In genomic region chr3:79233478-79234415, GRCm38 (mm10) we compare ENCODE assay signal across 7 mouse cellular contexts. TPM values are rescaled to one million over a fixed set of nuclear protein-coding genes. Genes with fewer than 3 reads are reported as not detected.
DNase-seq lines count a peak whose midpoint lies in the region; ATAC-seq and TF ChIP-seq lines count a peak whose summit lies in the region.

No protein-coding gene starts in this region.

- H3K27ac ChIP-seq in limb, embryonic 14.5 days (replicated peaks; ENCODE audit: low read depth, low read length): peak overlapping the region; percentile 50; the same call in 1 of the 2 replicates
- no peak overlapping the region for H3K27ac ChIP-seq in limb, embryonic 10.5 days
- peak overlapping the region; percentile 73 for H3K27ac ChIP-seq in bone marrow macrophage, adult 2 months (ENCODE audit: insufficient read depth, low read depth, low read length)
- H3K27ac ChIP-seq in forebrain, embryonic 10.5 days: no peak overlapping the region
- no peak overlapping the region for H3K27ac ChIP-seq in layer of hippocampus, adult 2 months

- H3K36me3 ChIP-seq in limb, embryonic 14.5 days (ENCODE audit: control insufficient read depth, insufficient read depth, low read length): no peaks in the 10 kb centered on the region
- H3K36me3 ChIP-seq in limb, embryonic 10.5 days: no peaks in the 10 kb centered on the region
- H3K36me3 ChIP-seq in forebrain, embryonic 10.5 days (replicated peaks): no peaks in the 10 kb centered on the region

- TF ChIP-seq POLR2A in limb, embryonic 14.5 days (IDR thresholded peaks at IDR 0.05; ENCODE audit: borderline replicate concordance, extremely low read depth, insufficient read depth, insufficient read length): no peak
- no peak for TF ChIP-seq POLR2A in bone marrow macrophage, adult 2 months (IDR thresholded peaks at IDR 0.05; ENCODE audit: borderline replicate concordance, low read depth, low read length)

- H3K4me3 ChIP-seq in limb, embryonic 14.5 days (replicated peaks; ENCODE audit: low read length): no peak overlapping the region
- no peak overlapping the region for H3K4me3 ChIP-seq in limb, embryonic 10.5 days
- H3K4me3 ChIP-seq in bone marrow macrophage, adult 2 months (ENCODE audit: insufficient read depth, low read length): peak overlapping the region; percentile 21; the same call in 1 of the 2 replicates
- H3K4me3 ChIP-seq in forebrain, embryonic 10.5 days: no peak overlapping the region
- H3K4me3 ChIP-seq in layer of hippocampus, adult 2 months: no peak overlapping the region

- H3K9me3 ChIP-seq in limb, embryonic 14.5 days (ENCODE audit: control insufficient read depth, low read length): no peaks in the 10 kb centered on the region
- H3K9me3 ChIP-seq in limb, embryonic 10.5 days (replicated peaks): no peaks in the 10 kb centered on the region
- H3K9me3 ChIP-seq in forebrain, embryonic 10.5 days: no peaks in the 10 kb centered on the region

- ATAC-seq in limb, embryonic 14.5 days (ENCODE audit: low FRiP score, low read depth): no peak

- H3K4me2 ChIP-seq in limb, embryonic 14.5 days (replicated peaks; ENCODE audit: low read depth, low read length, severe bottlenecking): no peak overlapping the region

- H3K9ac ChIP-seq in limb, embryonic 14.5 days (ENCODE audit: low read depth, low read length, severe bottlenecking): no peak overlapping the region

- peaks cover 9% of the 10 kb centered on the region; the same call in 1 of the 2 replicates for H3K4me1 ChIP-seq in limb, embryonic 14.5 days (ENCODE audit: control insufficient read depth, insufficient read depth, low read length)
- peaks cover 22% of the 10 kb centered on the region for H3K4me1 ChIP-seq in limb, embryonic 10.5 days
- peaks cover 26% of the 10 kb centered on the region for H3K4me1 ChIP-seq in bone marrow macrophage, adult 2 months (ENCODE audit: control insufficient read depth, insufficient read depth, low read length)
- H3K4me1 ChIP-seq in forebrain, embryonic 10.5 days: peaks cover 27% of the 10 kb centered on the region; the same call in 1 of the 2 replicates

- TF ChIP-seq CTCF in bone marrow macrophage, adult 2 months (IDR thresholded peaks at IDR 0.05; ENCODE audit: low read depth, low read length): no peak
- no peak for TF ChIP-seq CTCF in layer of hippocampus, adult 2 months (conservative IDR thresholded peaks at IDR 0.05)

- no peaks in the 10 kb centered on the region for H3K27me3 ChIP-seq in limb, embryonic 14.5 days (ENCODE audit: control insufficient read depth, insufficient read depth, low read length)
- no peaks in the 10 kb centered on the region for H3K27me3 ChIP-seq in limb, embryonic 10.5 days (ENCODE audit: low read depth, poor library complexity, severe bottlenecking)
- H3K27me3 ChIP-seq in forebrain, embryonic 10.5 days (ENCODE audit: poor library complexity, severe bottlenecking): no peaks in the 10 kb centered on the region

- whole genome bisulfite sequencing in limb, embryonic 14.5 days: 73% methylated on average over 13 of the region's 13 CpGs
- WGBS in limb, embryonic 10.5 days: 92% methylated on average over 13 of the region's 13 CpGs
- 95% methylated on average over 11 of the region's 13 CpGs for WGBS in forebrain, embryonic 10.5 days

- DNase-seq in limb, embryonic 14.5 days (ENCODE audit: low spot score): no peak
- DNase-seq in limb, embryonic 10.5 days (ENCODE audit: low spot score): no peak
- peak; percentile 43 for DNase-seq in heart, postnatal 4 days
- peak; percentile 48 for DNase-seq in naive thymus-derived CD4-positive, alpha-beta T cell, adult 2 months (ENCODE audit: low read depth)
- DNase-seq in forebrain, embryonic 10.5 days (ENCODE audit: extremely low spot score, low spot score): no peak
- no peak for DNase-seq in layer of hippocampus, adult 2 months (ENCODE audit: low spot score in 2 of 2)

RNA-seq across cellular contexts. Expression of gene Rapgef2, which starts 52.6 kb away (rescaled TPM):
- 12.5 and 13.7 TPM in 2 replicates for polyA plus RNA-seq in limb, embryonic 14.5 days (2012; rRNA removed)
- polyA plus RNA-seq in limb, embryonic 14.5 days (2014; fragmentation: Nextera tagmentation; extraction: Ambion mirVana): 7.6 and 8.8 TPM in 2 replicates
- polyA plus RNA-seq in limb, embryonic 10.5 days (2016; fragmentation: Nextera tagmentation; extraction: Ambion mirVana): 4.7 and 5.3 TPM in 2 replicates
- 13.3 and 13.6 TPM in 2 replicates for polyA plus RNA-seq in bone marrow macrophage, adult 2 months (2012; ENCODE audit: insufficient read depth, insufficient read length, missing spikeins)
- 10 to 100 TPM; 37.0 to 40.6 TPM for total RNA-seq in heart, postnatal 4 days (2021)
- 4.4 and 5.2 TPM in 2 replicates for polyA plus RNA-seq in forebrain, embryonic 10.5 days (2016; fragmentation: Nextera tagmentation; extraction: Ambion mirVana)
- 100 to 1,000 TPM; 169 to 173 TPM for total RNA-seq in layer of hippocampus, adult 2 months (2021)

Comparison
In these comparisons a context has a peak if more than half of its experiments do, and no peak if none do; other contexts are left out.
1. H3K27ac ChIP-seq: peak in limb, embryonic 14.5 days (single experiment) and bone marrow macrophage, adult 2 months (single experiment); none in limb, embryonic 10.5 days (single experiment), forebrain, embryonic 10.5 days (single experiment) and layer of hippocampus, adult 2 months (single experiment).
2. DNase-seq: peak in heart, postnatal 4 days (single experiment) and naive thymus-derived CD4-positive, alpha-beta T cell, adult 2 months (single experiment); none in limb, embryonic 14.5 days (single experiment), limb, embryonic 10.5 days (single experiment), forebrain, embryonic 10.5 days (single experiment) and layer of hippocampus, adult 2 months (0 of 2).